Mouse (Mus musculus) E14TG2a.4 (cell line): ENCODE measurements around the gene Tars2.

Experiments used
- H3K27me3 ChIP-seq: 2 replicates; pipeline ENCODE4 v1.6.1; 2014; ENCODE audit warnings: low read length, control low read depth; ENCODE audit not compliant: insufficient read depth
- H3K36me3 ChIP-seq: 2 replicates; pipeline ENCODE4 v1.6.1; 2014; ENCODE audit warnings: low read length, control low read depth; ENCODE audit not compliant: insufficient read depth
- H3K4me1 ChIP-seq: replicated peaks from 2 replicates; pipeline ENCODE4 v1.6.1; 2014; ENCODE audit warnings: low read depth, low read length, control low read depth
- H3K4me3 ChIP-seq: replicated peaks from 2 replicates; pipeline ENCODE4 v1.5.1; 2014; ENCODE audit warnings: mild to moderate bottlenecking, low read length
- H3K9me3 ChIP-seq: 2 replicates; pipeline ENCODE4 v1.6.1; 2014; ENCODE audit warnings: low read length, control low read depth
- CTCF ChIP-seq: conservative IDR thresholded peaks from 2 replicates; pipeline ENCODE4 v1.5.1; 2014; ENCODE audit warnings: low read length
- NANOG ChIP-seq: IDR thresholded peaks from 2 replicates; pipeline ENCODE4 v1.6.1; 2014; ENCODE audit warnings: borderline replicate concordance, low read length, mixed read lengths
- POU5F1 ChIP-seq: IDR thresholded peaks from 2 replicates; pipeline ENCODE4 v1.6.1; 2014; ENCODE audit warnings: low read length, borderline replicate concordance

Gene Tars2

DNA sequence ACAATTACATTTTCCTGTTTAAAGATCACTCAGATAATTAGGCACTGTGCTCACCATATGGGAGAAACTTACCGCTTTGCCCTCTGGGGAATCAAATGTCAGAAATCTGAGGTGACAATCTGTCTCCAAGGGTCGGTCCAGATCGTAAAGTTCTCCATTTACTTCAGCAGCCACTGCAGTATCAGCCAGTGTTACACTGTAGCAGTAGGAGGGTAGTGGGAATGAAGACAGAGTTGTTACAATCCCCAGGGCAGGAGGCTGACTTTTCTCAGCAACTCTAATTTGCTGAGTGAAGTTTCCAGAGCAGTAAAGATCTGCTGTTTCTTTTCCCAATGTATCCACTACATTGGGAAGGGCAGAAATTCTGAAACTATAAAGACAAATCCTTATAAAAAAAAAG is 7.1 kb downstream of the Tars2 start:
- TF ChIP-seq NANOG (no peak), POU5F1 (no peak), CTCF (no peak)
- no peaks in the 10 kb centered on the region for H3K27me3 ChIP-seq
- H3K4me1 ChIP-seq, result peaks cover 35% of the 10 kb centered on the region
- peaks cover 56% of the 10 kb centered on the region for H3K36me3 ChIP-seq
- H3K9me3 ChIP-seq, result no peaks in the 10 kb centered on the region
- no peak overlapping the region for H3K4me3 ChIP-seq

DNA sequence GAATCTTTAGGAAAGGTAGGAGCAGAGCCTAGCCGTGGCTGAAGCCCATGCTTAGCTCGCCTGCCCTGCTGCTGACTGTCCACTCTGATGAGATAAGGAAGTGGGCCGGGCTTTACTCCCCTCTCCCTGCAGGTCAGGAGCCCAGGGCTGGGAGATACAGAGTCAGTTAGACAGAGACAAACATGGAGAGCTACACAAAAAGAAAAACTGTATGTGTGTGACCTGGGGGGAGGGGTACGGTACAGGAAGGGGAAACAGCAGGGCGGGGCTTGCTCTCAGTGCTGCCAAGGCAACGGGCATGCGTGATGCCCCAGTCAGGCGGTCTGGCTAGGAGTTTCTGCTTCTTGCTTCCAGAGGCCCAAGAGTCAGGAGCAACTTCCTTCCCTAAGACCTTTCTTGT is 19.6 kb downstream of the Tars2 start:
- H3K27me3 ChIP-seq, result peaks cover 18% of the 10 kb centered on the region
- peaks cover 75% of the 10 kb centered on the region for H3K4me1 ChIP-seq
- no peaks in the 10 kb centered on the region for H3K9me3 ChIP-seq
- TF ChIP-seq NANOG, result no peak
- no peak for TF ChIP-seq CTCF
- no peak for TF ChIP-seq POU5F1
- peaks cover 99% of the 10 kb centered on the region for H3K36me3 ChIP-seq
- no peak overlapping the region for H3K4me3 ChIP-seq

DNA sequence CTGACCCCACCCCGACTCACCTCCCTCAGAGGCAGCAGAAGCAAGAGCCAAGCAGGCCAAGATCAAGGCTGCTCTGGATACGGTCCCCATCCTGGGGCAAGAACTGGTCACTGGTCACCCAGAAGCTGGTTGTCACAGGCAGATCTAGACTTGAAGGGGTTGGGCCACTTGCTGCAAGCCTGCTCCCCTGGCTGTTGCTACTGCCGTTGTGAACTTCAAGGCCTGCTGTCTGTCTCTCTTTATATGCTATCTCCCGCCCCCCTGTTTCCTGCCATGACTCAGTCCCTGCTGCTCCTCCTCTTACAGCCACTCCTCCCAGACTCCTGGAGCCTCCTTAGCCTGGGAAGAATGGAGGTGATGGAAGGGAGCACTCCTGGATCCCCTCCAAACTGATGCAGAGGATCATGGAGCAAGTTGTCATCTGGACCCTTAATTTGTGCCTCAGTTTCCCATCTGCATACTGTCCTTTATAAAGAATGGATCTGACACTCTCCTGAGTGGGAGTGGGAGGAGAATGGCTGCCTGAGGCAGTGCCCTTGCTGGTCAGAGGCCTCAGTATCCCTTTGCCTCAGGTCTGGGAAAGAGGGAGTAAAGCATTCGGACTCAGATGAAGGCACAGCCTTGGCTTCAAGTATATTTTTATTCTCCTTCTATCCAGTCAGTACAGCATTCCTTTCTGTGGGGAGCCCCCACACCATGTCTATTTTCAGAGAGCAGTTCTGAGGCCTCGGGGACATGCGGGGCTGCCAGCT is 20.5 kb downstream of the Tars2 start, which contains the start of gene Ecm1:
Ecm1 (minus strand) TSS at position 217 of the 752 bp plus-strand sequence.
- peaks cover 84% of the 10 kb centered on the region for H3K4me1 ChIP-seq
- peaks cover 18% of the 10 kb centered on the region for H3K27me3 ChIP-seq
- H3K9me3 ChIP-seq, result no peaks in the 10 kb centered on the region
- no peak within 1 kb of the TSS for H3K4me3 ChIP-seq
- TF ChIP-seq NANOG (no peak), POU5F1 (no peak), CTCF (no peak)
- peaks cover 99% of the 10 kb centered on the region for H3K36me3 ChIP-seq

DNA sequence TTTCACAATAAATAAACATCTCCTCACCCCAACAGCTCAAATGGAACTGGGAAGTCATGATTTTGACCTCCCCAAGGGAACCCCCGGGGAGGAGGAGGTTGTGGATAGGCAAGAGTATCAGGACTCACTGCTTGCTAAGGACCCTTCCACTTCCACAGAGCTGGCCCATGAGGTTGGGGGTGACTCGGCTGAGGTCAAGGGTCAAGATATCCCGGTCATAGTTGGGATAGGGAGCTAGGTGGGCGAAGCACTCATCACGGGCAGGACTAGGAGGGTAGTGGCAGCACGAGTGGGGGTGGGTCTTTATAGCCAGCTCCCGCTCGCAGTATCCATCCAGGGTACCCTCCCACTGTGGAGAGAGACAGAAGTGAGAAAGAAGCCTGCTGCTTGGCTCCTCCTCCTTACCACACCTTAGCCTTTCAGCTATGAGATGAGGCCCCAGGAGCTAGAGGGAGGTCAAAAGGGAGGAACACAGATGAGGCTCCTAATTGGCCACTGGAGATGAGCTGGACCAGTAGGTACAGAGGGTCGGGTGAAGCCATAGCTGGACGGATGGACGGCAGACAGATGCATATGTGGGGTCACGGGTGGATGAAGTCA is 24.8 kb downstream of the Tars2 start:
- TF ChIP-seq CTCF, result no peak
- H3K9me3 ChIP-seq, result no peaks in the 10 kb centered on the region
- peaks cover 87% of the 10 kb centered on the region for H3K4me1 ChIP-seq
- H3K4me3 ChIP-seq, result peak overlapping the region; percentile 65
- peaks cover 18% of the 10 kb centered on the region for H3K27me3 ChIP-seq
- H3K36me3 ChIP-seq, result peaks cover 65% of the 10 kb centered on the region

DNA sequence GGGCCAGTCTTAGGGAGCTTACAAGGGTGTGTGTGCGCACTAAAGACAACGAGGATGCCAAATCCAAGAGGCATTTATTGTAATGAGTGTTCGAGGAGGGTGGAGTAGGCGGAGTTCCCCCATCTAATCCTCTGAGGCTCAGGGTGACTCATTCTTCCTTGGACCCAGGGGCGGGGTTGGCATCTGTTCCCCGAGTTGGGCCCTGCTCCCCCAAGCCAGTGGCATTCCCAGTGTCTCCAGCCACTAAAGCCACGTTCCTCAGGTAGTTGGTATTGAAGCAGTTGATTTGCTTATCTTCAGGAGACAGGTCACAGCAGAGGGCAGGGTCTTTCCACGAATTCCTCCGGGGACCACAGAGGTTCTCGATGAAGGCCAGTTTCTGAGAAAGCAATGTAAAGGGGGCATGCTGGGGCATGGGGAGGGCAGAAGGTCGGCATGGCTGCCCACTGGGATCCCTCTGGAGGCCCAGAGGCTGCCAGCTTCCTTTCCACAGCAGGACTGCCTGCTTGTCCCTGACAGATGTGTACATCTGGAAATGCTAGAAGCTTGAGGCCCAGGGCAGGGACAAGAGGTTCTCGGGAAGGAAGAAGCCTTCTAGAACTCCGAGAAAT is 25.8 kb downstream of the Tars2 start:
- Histone ChIP-seq H3K27me3 (peaks cover 18% of the 10 kb centered on the region), H3K9me3 (no peaks in the 10 kb centered on the region), H3K36me3 (peaks cover 55% of the 10 kb centered on the region), H3K4me1 (peaks cover 77% of the 10 kb centered on the region), H3K4me3 (no peak overlapping the region)
- TF ChIP-seq NANOG (no peak), CTCF (no peak), POU5F1 (no peak)

DNA sequence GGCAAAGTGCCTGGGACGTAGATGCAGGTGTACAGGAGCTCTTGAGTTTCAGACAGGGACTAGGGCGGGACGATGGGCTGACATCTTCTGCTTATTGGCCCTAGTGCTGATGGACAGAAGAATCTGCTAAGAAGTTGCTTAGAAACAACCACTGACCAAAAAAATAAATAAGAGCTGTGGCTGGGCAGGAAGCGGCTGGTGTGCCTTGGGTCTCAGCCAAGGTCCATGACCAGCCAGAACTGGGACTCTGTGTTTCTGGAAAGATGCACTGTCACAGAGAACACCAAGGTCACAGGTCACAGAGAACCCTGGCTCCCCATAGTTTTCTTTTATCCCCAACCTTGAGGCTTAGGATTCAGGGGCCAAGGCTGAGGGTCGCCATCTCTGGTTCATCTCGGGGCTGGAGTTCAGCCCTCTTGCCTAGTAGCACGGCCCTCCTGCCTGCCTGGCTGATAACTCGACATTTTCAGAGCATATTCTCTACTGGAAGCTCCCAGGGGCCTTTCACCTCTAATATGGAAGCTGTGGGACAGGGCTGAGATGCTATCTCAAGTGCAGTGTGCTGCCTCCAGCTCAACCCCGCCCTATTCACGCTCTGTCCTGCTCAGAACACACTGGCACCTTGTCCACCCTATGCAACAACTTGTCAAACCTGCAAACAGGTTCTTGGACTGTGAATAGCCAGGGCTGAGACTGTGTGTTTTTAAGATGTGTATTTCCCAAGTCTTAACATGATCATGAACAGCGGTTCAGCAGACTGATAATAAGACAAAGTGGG is 27.1 kb downstream of the Tars2 start:
- peaks cover 65% of the 10 kb centered on the region for H3K4me1 ChIP-seq
- H3K4me3 ChIP-seq, result no peak overlapping the region
- peaks cover 18% of the 10 kb centered on the region for H3K27me3 ChIP-seq
- H3K9me3 ChIP-seq, result no peaks in the 10 kb centered on the region
- no peak for TF ChIP-seq NANOG
- TF ChIP-seq CTCF, result no peak
- TF ChIP-seq POU5F1, result no peak
- peaks cover 43% of the 10 kb centered on the region for H3K36me3 ChIP-seq

DNA sequence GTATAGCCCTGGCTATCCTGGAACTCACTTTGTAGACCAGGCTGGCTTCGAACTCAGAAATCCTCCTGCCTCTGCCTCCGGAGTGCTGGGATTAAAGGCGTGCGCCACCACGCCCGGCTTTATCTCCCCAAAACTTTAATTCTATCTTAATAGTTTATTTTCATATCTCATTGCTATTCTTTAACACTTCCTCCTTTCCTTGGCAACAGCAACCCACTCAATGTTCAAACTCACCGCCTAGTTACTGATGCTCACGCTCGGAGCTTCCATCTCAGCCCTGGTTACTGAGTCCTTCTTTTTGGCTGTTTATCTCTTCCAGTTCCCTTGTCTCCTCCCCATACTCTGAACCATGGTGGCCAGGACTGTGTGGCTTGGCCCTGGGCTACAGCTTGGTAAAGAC is 27.7 kb downstream of the Tars2 start:
- no peaks in the 10 kb centered on the region for H3K9me3 ChIP-seq
- H3K36me3 ChIP-seq, result peaks cover 38% of the 10 kb centered on the region
- H3K27me3 ChIP-seq, result peaks cover 18% of the 10 kb centered on the region
- peaks cover 59% of the 10 kb centered on the region for H3K4me1 ChIP-seq
- no peak for TF ChIP-seq CTCF
- no peak for TF ChIP-seq POU5F1
- no peak for TF ChIP-seq NANOG
- no peak overlapping the region for H3K4me3 ChIP-seq

DNA sequence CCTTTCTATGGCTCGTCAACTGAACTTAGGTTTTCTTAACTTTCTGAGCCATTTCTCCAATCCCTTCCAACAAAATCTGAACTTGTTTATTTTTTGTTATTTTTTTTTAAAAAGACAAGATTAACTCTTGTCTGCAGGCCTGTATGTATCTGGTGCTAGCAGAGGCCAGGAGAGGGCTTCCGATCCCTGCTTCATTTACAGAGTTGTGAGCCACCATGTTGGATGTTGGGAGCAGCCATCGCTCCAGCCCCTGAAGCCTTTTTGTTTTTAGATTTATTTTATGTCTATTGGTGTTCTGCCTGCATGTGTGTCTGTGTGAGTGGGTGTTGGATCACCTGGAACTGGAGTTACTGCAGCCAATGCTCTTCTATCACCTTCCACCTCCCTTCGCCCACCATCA is 28.2 kb downstream of the Tars2 start:
- no peak for TF ChIP-seq CTCF
- no peak for TF ChIP-seq POU5F1
- no peak for TF ChIP-seq NANOG
- Histone ChIP-seq H3K9me3 (no peaks in the 10 kb centered on the region), H3K4me1 (peaks cover 54% of the 10 kb centered on the region), H3K4me3 (no peak overlapping the region), H3K27me3 (peaks cover 14% of the 10 kb centered on the region), H3K36me3 (peaks cover 33% of the 10 kb centered on the region)
